Mouse (Mus musculus): Measurements from ENCODE around the gene Gm49383.
A peak's percentile ranks its signal among the peaks of the same experiment; 100 is the strongest.

DNA sequence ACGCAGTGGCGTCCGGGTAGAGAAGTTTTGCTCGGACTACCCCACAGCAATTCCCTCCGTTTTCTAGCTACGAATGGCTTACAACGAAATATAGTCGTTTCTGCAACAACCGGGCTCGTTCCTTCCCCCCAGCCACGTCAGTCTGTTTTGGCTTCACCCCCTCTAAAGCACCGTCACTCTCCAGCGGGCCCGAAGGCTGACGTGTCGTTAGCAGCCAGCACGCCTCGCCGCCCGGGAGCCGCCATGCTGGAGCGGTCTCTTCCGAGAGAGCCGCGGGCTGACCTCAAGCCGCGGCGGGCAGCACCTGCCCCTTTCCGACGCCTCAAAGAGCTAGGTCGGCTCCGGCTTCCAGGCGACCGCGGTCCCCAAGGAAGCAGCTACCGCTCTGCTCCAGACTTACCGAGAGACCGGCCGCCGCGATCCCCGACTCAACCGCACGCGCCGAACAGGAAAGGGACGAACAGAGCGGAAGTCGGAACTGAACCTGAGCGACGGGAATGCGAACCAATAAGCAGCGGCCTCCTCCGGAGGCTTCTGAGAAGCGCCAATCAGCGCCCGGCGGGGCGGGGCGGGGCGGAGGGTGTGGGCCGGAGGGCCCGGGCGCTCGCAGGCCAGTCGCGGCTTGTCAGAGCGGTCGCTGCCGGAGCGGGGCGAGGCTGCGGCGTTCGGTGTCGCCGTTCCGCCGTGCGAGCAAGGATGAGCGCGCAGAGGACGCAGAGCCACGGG lies 13.2 kb downstream of the Gm49383 start, which contains the start of the genes Rpl36al and Mgat2:
- TF ChIP-seq POLR2A (IDR thresholded peaks at IDR 0.05; ENCODE audit: low read depth, low read length) (peak; percentile 97), CTCF (IDR thresholded peaks at IDR 0.05; ENCODE audit: borderline replicate concordance, insufficient read depth, low read length) (no peak)
